Mouse (Mus musculus) kidney, adult 11 months (tissue): ENCODE data around the gene Pimreg.

Experiments
- DNase-seq: peaks from one replicate; pipeline ENCODE4 v3.0.0; 2022

The Pimreg gene

DNA sequence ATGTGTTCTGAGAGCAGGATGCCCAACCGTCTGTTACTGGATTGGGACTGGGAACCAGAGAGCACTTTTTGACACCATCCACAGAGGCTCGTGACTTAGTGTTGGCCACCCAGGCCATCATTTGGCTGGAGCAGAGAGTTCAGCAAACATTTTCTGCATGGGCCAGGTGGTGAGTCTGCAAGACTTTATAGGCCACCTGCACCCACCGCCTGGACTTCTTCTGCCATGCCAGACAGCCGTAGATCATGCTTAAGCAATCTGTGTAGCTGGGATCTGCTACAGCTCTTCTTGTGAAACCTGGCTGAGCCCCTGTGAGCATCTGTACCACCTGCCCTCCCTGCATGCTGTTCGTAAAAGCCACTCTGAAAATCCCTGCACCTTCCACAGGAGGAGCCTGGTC, 25.5 kb downstream of the Pimreg start:
- DNase-seq: no peak

GRCm38 (mm10) chr11:72068026-72068425, 26.2 kb downstream of the Pimreg start:
- DNase-seq: no peak

DNA sequence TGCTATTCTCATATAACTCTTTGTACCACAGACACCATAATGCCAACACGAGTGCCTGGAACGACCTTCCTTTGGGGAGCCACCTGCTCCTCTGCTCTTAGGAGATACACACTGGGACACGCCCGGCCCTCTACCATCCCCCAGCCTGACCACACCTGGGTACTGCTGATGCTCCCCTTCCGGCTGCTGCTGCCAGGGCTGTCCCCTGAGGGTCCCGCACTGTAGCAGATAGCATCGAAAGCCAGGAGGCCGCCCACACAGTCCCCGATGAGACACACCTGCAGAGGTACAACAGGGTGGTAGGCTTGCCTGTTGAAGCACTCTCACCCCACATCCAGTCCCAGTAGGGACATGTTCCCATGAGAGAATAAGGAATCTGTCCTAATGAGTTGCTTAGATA, 28.9 kb downstream of the Pimreg start:
- DNase-seq: no peak

DNA sequence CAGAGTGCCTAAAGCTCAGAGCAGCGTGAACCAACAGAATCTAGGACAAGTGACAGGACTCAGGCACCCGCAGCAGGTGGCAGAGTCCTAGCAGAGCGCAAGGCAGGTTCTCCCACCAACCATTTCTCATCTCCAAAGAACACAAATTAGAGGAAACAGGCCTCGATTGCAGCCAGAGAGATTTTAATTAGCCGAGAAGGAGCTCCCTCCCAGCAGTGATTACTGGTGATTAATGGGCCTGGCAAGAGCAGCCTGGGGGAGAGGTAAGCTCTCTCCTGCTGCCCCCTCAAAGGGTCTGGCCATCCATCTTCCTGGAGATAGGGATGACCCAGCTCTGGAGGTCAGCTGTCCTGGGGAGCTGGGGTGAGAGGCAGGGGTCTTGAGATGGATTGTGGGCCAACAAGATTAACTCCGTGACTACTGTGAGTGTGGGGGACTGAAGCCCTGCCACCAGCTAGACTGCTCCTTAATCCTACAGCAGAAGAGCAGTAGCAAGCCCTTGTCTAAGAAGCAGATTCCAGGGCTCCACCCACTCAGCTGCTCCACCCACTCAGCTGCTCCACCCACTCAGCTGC, 30.6 kb downstream of the Pimreg start:
- no peak for DNase-seq

DNA sequence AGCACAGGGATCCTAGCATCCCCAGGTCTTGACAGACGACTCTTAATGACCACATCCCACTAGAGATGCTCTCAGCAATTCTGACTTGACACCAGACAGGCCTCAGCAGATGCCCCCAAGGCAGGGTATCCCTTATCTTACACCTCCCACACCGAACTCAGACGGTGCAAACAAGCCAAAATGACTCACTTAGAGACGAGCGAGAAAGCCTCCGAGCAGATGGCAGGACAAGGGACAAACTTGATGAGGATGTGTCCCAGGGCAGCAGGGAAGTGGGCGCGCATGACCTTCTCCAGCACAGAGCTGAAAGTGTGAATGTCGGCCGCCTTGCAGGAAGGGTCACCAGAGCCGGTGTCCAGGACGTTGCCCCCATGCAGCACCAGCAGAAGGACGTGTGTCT, 32.4 kb downstream of the Pimreg start:
- no peak for DNase-seq

- no peak for DNase-seq
Measured at GRCm38 (mm10) chr11:72078056-72078455, 36.2 kb downstream of the Pimreg start.

- no peak for DNase-seq
Measured at GRCm38 (mm10) chr11:72078647-72079046, 36.8 kb downstream of the Pimreg start.

- DNase-seq: no peak
Measured at GRCm38 (mm10) chr11:72080461-72080860, 38.6 kb downstream of the Pimreg start.

- no peak for DNase-seq
Measured at GRCm38 (mm10) chr11:72082601-72083000, 40.8 kb downstream of the Pimreg start.

DNA sequence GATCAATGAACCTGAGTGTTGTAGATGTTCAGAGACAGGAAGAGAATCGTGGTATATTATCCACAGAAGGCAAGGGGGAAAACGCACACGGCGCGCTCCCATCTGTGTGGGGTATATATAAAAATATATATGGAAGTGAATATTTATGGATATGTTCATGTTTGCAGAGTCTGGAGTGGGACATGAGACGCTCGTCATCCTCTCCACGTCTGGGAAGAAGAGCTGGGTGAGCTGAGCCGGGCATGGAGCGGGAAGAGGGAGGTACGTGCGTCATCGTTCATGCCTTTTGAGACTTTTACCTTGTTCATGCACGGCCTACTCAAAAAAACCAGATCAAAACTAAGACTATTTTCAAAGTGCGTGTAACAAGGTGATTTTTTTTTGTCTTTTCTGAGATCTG, 42.5 kb downstream of the Pimreg start:
- DNase-seq: no peak

DNA sequence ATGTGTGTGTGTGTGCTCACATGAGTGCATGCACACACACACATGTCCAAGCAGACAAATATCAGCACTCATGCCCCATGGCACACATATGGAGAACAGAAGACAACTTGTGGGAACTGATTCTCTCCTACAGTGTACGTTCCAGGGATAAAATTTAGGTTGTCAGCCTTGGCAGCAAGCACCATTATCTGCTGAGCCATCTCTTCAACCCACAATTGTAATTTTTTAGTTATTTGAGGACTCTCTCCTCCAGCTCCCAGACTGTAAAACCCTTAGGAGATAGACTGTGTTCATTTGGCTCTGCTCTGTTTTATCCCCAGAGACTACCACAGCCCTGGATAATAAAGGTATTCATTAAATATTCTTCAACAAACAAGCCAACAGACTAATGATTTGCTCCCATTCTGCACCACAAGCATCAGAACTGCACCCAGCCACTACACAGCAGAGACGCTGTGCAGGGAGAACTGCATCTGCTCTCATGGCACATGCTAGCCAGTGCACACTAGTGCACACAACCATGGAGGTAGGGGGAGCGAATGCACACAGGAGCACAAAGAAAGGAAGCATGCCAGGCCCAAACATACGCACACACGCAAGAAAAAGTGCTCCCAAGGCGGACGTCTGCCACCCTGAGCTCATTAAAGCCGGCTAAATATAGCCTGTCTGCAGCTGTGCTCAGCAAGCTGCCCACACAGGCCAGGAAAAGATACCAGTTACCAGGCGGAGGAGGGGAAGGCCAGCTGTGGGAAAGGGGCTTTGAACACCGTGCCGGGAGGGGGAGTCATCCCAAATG, 44.6 kb downstream of the Pimreg start:
- no peak for DNase-seq

GRCm38 (mm10) chr11:72092390-72092789, 50.6 kb downstream of the Pimreg start:
- DNase-seq: no peak

- DNase-seq: peak; percentile 27
Measured at GRCm38 (mm10) chr11:72094442-72094841, 52.6 kb downstream of the Pimreg start.

GRCm38 (mm10) chr11:72095994-72096393, 54.2 kb downstream of the Pimreg start:
- no peak for DNase-seq
